Mouse (Mus musculus): Measurements from ENCODE around the gene Aldh16a1.

GRCm38 (mm10) chr7:45113476-45113875 is 40.9 kb downstream of the Aldh16a1 start:
- TF ChIP-seq EP300 (IDR thresholded peaks at IDR 0.05; ENCODE audit: low read depth) (no peak), CTCF (IDR thresholded peaks at IDR 0.05; ENCODE audit: low read depth) (no peak)
